Mouse (Mus musculus) MEL (cell line): ENCODE measurements at regions not wholly inside any gene's neighbourhood (a gene's known extent, or its start where the extent isn't known, plus 50 kb on each side); places are given as distances from the start of the nearest gene placed in this dataset.

Experiments
- DNase-seq: peaks from one replicate; pipeline ENCODE4 v3.0.0; 2011; ENCODE audit warnings: low read depth, low spot score
- H3K27ac ChIP-seq: 2 replicates; pipeline ENCODE4 v1.5.1; 2012; ENCODE audit warnings: low read depth, mild to moderate bottlenecking, control low read depth, low read length, moderate library complexity; ENCODE audit not compliant: control insufficient read depth
- H3K27me3 ChIP-seq, 2 experiments: fragments of 150-350 bp in 1 of 2; sonication (generic) in 1 of 2; 2 replicates each; pipeline ENCODE4 v1.6.1; 2012; ENCODE audit warnings: low read length in 2 of 2, mild to moderate bottlenecking in 2 of 2, improper control_type of control experiment in 1 of 2, moderate library complexity in 1 of 2; ENCODE audit not compliant: insufficient read depth in 2 of 2, control insufficient read depth in 1 of 2
- H3K36me3 ChIP-seq, 2 experiments: 2 replicates each; pipeline ENCODE4 v1.6.1; 2012 to 2014; ENCODE audit warnings: low read length in 2 of 2, improper control_type of control experiment in 1 of 2, inconsistent platforms in 1 of 2, mild to moderate bottlenecking in 1 of 2; ENCODE audit not compliant: insufficient read depth in 2 of 2, control insufficient read depth in 1 of 2
- H3K4me1 ChIP-seq, 2 experiments: fragments of 150-350 bp in 1 of 2; sonication (generic) in 1 of 2; 2 replicates each; pipeline ENCODE4 v1.6.1; 2012; ENCODE audit warnings: low read length in 2 of 2, improper control_type of control experiment in 1 of 2, mild to moderate bottlenecking in 1 of 2; ENCODE audit not compliant: insufficient read depth in 2 of 2, control insufficient read depth in 1 of 2
- H3K4me3 ChIP-seq, 2 experiments: fragments of 150-350 bp in 1 of 2; sonication (generic) in 1 of 2; 2 replicates each; pipeline ENCODE4 v1.5.1; 2012; ENCODE audit warnings: low read depth in 2 of 2, low read length in 2 of 2, mild to moderate bottlenecking in 2 of 2, moderate library complexity in 2 of 2, control low read depth in 1 of 2, improper control_type of control experiment in 1 of 2; ENCODE audit not compliant: control insufficient read depth in 1 of 2, insufficient read depth in 1 of 2
- H3K79me2 ChIP-seq: 2 replicates; pipeline ENCODE4 v1.6.1; 2012; ENCODE audit warnings: mild to moderate bottlenecking, low read length, moderate library complexity; ENCODE audit not compliant: control insufficient read depth, poor library complexity, insufficient read depth
- H3K9ac ChIP-seq: 2 replicates; pipeline ENCODE4 v1.6.1; 2012; ENCODE audit warnings: low read depth, mild to moderate bottlenecking, control low read depth, low read length, moderate library complexity; ENCODE audit not compliant: control insufficient read depth, poor library complexity, severe bottlenecking
- H3K9me3 ChIP-seq: fragments of 150-350 bp; sonication (generic); replicated peaks from 2 replicates; pipeline ENCODE4 v1.6.1; 2012; ENCODE audit warnings: mild to moderate bottlenecking, low read length, improper control_type of control experiment, moderate library complexity; ENCODE audit not compliant: insufficient read depth
- BHLHE40 ChIP-seq: IDR thresholded peaks from 2 replicates; pipeline ENCODE4 v1.6.1; 2012; ENCODE audit warnings: low read depth, mild to moderate bottlenecking, inconsistent platforms, low read length, improper control_type of control experiment, borderline replicate concordance
- CHD1 ChIP-seq: IDR thresholded peaks from 2 replicates; pipeline ENCODE4 v1.6.1; 2012; ENCODE audit warnings: low read depth, mild to moderate bottlenecking, inconsistent platforms, low read length, improper control_type of control experiment
- CHD2 ChIP-seq: IDR thresholded peaks from 2 replicates; pipeline ENCODE4 v1.6.1; 2011; ENCODE audit warnings: low read length, improper control_type of control experiment
- CTCF ChIP-seq, 3 experiments: IDR thresholded peaks in 2 of 3; conservative IDR thresholded peaks in 1 of 3; 2 replicates each; pipeline ENCODE4 v1.5.1; 2011 to 2012; ENCODE audit warnings: low read length in 3 of 3, low read depth in 2 of 3, mild to moderate bottlenecking in 2 of 3, improper control_type of control experiment in 1 of 3, inconsistent platforms in 1 of 3, mixed read lengths in 1 of 3, moderate library complexity in 1 of 3; ENCODE audit not compliant: control insufficient read depth in 1 of 3, insufficient read depth in 1 of 3, poor library complexity in 1 of 3, severe bottlenecking in 1 of 3
- EP300 ChIP-seq, 2 experiments: IDR thresholded peaks; 2 replicates each; pipeline ENCODE4 v1.6.1; 2011; ENCODE audit warnings: improper control_type of control experiment in 2 of 2, low read length in 2 of 2, low read depth in 1 of 2, mild to moderate bottlenecking in 1 of 2
- ETS1 ChIP-seq: IDR thresholded peaks from 2 replicates; pipeline ENCODE4 v1.6.1; 2012; ENCODE audit warnings: low read depth, mild to moderate bottlenecking, inconsistent platforms, low read length, improper control_type of control experiment, moderate library complexity
- GATA1 ChIP-seq: IDR thresholded peaks from 2 replicates; pipeline ENCODE4 v1.6.1; 2011; ENCODE audit warnings: low read depth, low read length, improper control_type of control experiment
- JUND ChIP-seq: IDR thresholded peaks from 2 replicates; pipeline ENCODE4 v1.6.1; 2011; ENCODE audit warnings: low read depth, mild to moderate bottlenecking, improper control_type of control experiment, low read length
- MAX ChIP-seq: IDR thresholded peaks from 2 replicates; pipeline ENCODE4 v1.6.1; 2011; ENCODE audit warnings: low read length, improper control_type of control experiment
- MYB ChIP-seq: IDR thresholded peaks from 2 replicates; pipeline ENCODE4 v1.6.1; 2011; ENCODE audit warnings: mild to moderate bottlenecking, low read depth, low read length, improper control_type of control experiment
- MYC ChIP-seq: IDR thresholded peaks from 2 replicates; pipeline ENCODE4 v1.6.1; 2011; ENCODE audit warnings: low read depth, mild to moderate bottlenecking, low read length, improper control_type of control experiment, moderate library complexity
- NRF1 ChIP-seq: IDR thresholded peaks from 2 replicates; pipeline ENCODE4 v1.6.1; 2014; ENCODE audit warnings: low read depth, mild to moderate bottlenecking, inconsistent platforms, low read length, improper control_type of control experiment, moderate library complexity; ENCODE audit not compliant: poor library complexity, insufficient read depth, severe bottlenecking
- POLR2A ChIP-seq, 2 experiments: IDR thresholded peaks; 2 replicates each; pipeline ENCODE4 v1.6.1; 2011 to 2012; ENCODE audit warnings: low read length in 2 of 2, mild to moderate bottlenecking in 2 of 2, control low read depth in 1 of 2, improper control_type of control experiment in 1 of 2, low read depth in 1 of 2, moderate library complexity in 1 of 2; ENCODE audit not compliant: control insufficient read depth in 1 of 2, insufficient read depth in 1 of 2, poor library complexity in 1 of 2
- POLR2AphosphoS5 ChIP-seq: IDR thresholded peaks from 2 replicates; pipeline ENCODE4 v1.6.1; 2012; ENCODE audit warnings: low read depth, borderline replicate concordance, mild to moderate bottlenecking, inconsistent platforms, low read length, moderate library complexity, mixed read lengths
- RAD21 ChIP-seq: IDR thresholded peaks from 2 replicates; pipeline ENCODE4 v1.6.1; 2011; ENCODE audit warnings: mild to moderate bottlenecking, low read depth, low read length, improper control_type of control experiment
- RCOR1 ChIP-seq: IDR thresholded peaks from 2 replicates; pipeline ENCODE4 v1.6.1; 2012; ENCODE audit warnings: low read depth, mild to moderate bottlenecking, inconsistent platforms, low read length, improper control_type of control experiment
- SMC3 ChIP-seq: IDR thresholded peaks from 2 replicates; pipeline ENCODE4 v1.6.1; 2011; ENCODE audit warnings: low read depth, low read length, improper control_type of control experiment
- TAL1 ChIP-seq: IDR thresholded peaks from 2 replicates; pipeline ENCODE4 v1.6.1; 2012; ENCODE audit warnings: mild to moderate bottlenecking, inconsistent platforms, low read length, moderate library complexity, mixed read lengths
- ZC3H11A ChIP-seq: IDR thresholded peaks from 2 replicates; pipeline ENCODE4 v1.6.1; 2012; ENCODE audit warnings: low read depth, mild to moderate bottlenecking, inconsistent platforms, low read length, improper control_type of control experiment
- ZMIZ1 ChIP-seq: IDR thresholded peaks from 2 replicates; pipeline ENCODE4 v1.6.1; 2012; ENCODE audit warnings: low read depth, mild to moderate bottlenecking, inconsistent platforms, low read length, improper control_type of control experiment, moderate library complexity

GRCm38 (mm10) chr2:56083226-56083625, 647.5 kb downstream of the Kcnj3 start:
- TF ChIP-seq BHLHE40, result no peak
- TF ChIP-seq MYB, result no peak
- TF ChIP-seq RCOR1, result no peak
- no peak for TF ChIP-seq TAL1
- no peak for TF ChIP-seq MYC
- TF ChIP-seq ETS1, result no peak
- no peak for TF ChIP-seq CHD2
- no peak for TF ChIP-seq JUND
- TF ChIP-seq ZC3H11A, result no peak
- no peak for TF ChIP-seq EP300 (IDR thresholded peaks at IDR 0.05; ENCODE audit: low read depth in 1 of 2, low read length in 2 of 2)
- no peak for TF ChIP-seq POLR2A (IDR thresholded peaks at IDR 0.05; ENCODE audit: control insufficient read depth in 1 of 2, insufficient read depth in 1 of 2, low read depth in 1 of 2, low read length in 2 of 2, poor library complexity in 1 of 2)
- TF ChIP-seq GATA1, result no peak
- no peak for TF ChIP-seq MAX
- no peak for TF ChIP-seq ZMIZ1
- no peak for TF ChIP-seq NRF1
- no peaks in the 10 kb centered on the region for H3K36me3 ChIP-seq
- DNase-seq, result no peak

GRCm38 (mm10) chr2:56109531-56109930, 673.8 kb downstream of the Kcnj3 start:
- TF ChIP-seq MAX, result no peak
- TF ChIP-seq RAD21, result peak; percentile 55
- no peak for TF ChIP-seq POLR2AphosphoS5
- peak; percentile 45 for TF ChIP-seq SMC3
- TF ChIP-seq CHD1, result no peak
- TF ChIP-seq CTCF (IDR thresholded peaks at IDR 0.05 in 2 of 3, conservative IDR thresholded peaks at IDR 0.05 in 1 of 3; ENCODE audit: control insufficient read depth in 1 of 3, insufficient read depth in 1 of 3, low read depth in 2 of 3, low read length in 3 of 3, poor library complexity in 1 of 3, severe bottlenecking in 1 of 3), result peak in 1 of 3 experiments; percentile 53; a peak in 2 of 6 replicates
- H3K27me3 ChIP-seq, result no peaks in the 10 kb centered on the region
- no peaks in the 10 kb centered on the region for H3K4me1 ChIP-seq
- no peak overlapping the region for H3K9ac ChIP-seq
- H3K4me3 ChIP-seq, result no peak overlapping the region
- no peaks in the 10 kb centered on the region for H3K36me3 ChIP-seq
- no peaks in the 10 kb centered on the region for H3K79me2 ChIP-seq
- peak; percentile 34 for DNase-seq
- no peaks in the 10 kb centered on the region for H3K9me3 ChIP-seq
- no peak overlapping the region for H3K27ac ChIP-seq

More at GRCm38 (mm10) chr2:56083226-56083625, 647.5 kb downstream of the Kcnj3 start:
- Histone ChIP-seq H3K4me3 (no peak overlapping the region), H3K27me3 (no peaks in the 10 kb centered on the region), H3K79me2 (no peaks in the 10 kb centered on the region), H3K27ac (no peak overlapping the region), H3K4me1 (no peaks in the 10 kb centered on the region), H3K9me3 (no peaks in the 10 kb centered on the region), H3K9ac (no peak overlapping the region)
